Comparison of ENCODE assay signal across 24 mouse cellular contexts in the genomic region with DNA sequence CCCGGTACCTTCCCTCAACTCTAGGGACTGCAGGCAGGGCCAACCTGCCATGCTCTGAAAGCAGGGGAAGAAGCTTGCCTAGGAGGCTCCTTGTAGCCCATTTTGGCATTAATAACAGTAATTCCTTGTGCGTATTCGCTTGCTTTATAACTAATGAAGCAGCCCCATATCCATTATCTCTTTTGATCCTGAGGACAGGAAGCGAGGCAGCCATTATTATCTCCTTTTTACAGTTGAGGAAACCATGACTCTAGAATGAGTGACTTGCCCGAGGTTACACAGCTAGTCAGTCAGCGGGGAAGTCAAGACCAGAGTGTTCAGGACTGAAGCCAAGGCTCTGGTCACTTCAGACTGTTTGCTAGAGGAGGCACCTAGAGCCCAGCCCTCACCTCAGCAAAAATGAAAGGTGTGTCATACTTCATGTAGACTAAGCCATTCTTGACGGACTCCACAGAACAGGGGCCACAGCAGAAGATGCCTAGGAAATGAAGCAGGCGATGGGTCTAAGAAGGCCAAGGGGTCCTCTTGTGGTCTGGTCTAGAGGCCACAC. TPM values are rescaled to one million over a fixed set of nuclear protein-coding genes. Genes with fewer than 3 reads are reported as not detected.
"Had no signal": no experiment of that assay in that cellular context is flagged by ENCODE, and none has a peak within 500 bp of the region (broad histone marks: within the 10 kb centered on the region; RNA-seq: fewer than 3 reads in every experiment).

No protein-coding gene starts in this region.

- H3K4me2 ChIP-seq: limb, embryonic 13.5 days; midbrain, embryonic 12.5 days; midbrain, embryonic 15.5 days; neural tube, embryonic 12.5 days; neural tube, embryonic 15.5 days; stomach, embryonic 15.5 days had no signal

- H3K27ac ChIP-seq: limb, embryonic 10.5 days; limb, embryonic 13.5 days; liver, embryonic 14.5 days; midbrain, embryonic 12.5 days; midbrain, embryonic 15.5 days; neural tube, embryonic 12.5 days; neural tube, embryonic 15.5 days; stomach, embryonic 15.5 days had no signal

- H3K9ac ChIP-seq: limb, embryonic 13.5 days; liver, embryonic 14.5 days; liver, postnatal 0 days; midbrain, embryonic 12.5 days; midbrain, embryonic 15.5 days; neural tube, embryonic 12.5 days; neural tube, embryonic 15.5 days; stomach, embryonic 15.5 days had no signal

- H3K9me3 ChIP-seq: limb, embryonic 10.5 days; limb, embryonic 13.5 days; midbrain, embryonic 12.5 days; midbrain, embryonic 15.5 days; neural tube, embryonic 12.5 days; neural tube, embryonic 15.5 days; stomach, embryonic 15.5 days had no signal

- H3K27me3 ChIP-seq: limb, embryonic 13.5 days; midbrain, embryonic 12.5 days; midbrain, embryonic 15.5 days; neural tube, embryonic 12.5 days; neural tube, embryonic 15.5 days; stomach, embryonic 15.5 days had no signal

- H3K4me1 ChIP-seq: midbrain, embryonic 12.5 days; midbrain, embryonic 15.5 days; neural tube, embryonic 12.5 days; neural tube, embryonic 15.5 days; stomach, embryonic 15.5 days had no signal

- DNase-seq: kidney, adult 18-20 months; kidney, adult 9 months; kidney, postnatal 14 days; kidney, postnatal 4 days; layer of hippocampus, adult 9-11 months; liver, postnatal 0 days; right cerebral cortex, adult 18-20 months; right cerebral cortex, postnatal 14 days; right cerebral cortex, postnatal 4 days; spleen, adult 18-20 months; thymus, adult 18-20 months; thymus, postnatal 4 days had no signal

- H3K4me3 ChIP-seq: limb, embryonic 10.5 days; limb, embryonic 13.5 days; midbrain, embryonic 12.5 days; midbrain, embryonic 15.5 days; neural tube, embryonic 12.5 days; neural tube, embryonic 15.5 days; stomach, embryonic 15.5 days had no signal

- H3K36me3 ChIP-seq: limb, embryonic 10.5 days; limb, embryonic 13.5 days; midbrain, embryonic 12.5 days; midbrain, embryonic 15.5 days; neural tube, embryonic 12.5 days; neural tube, embryonic 15.5 days; stomach, embryonic 15.5 days had no signal

- ATAC-seq: intestine, embryonic 16.5 days; liver, postnatal 0 days; midbrain, embryonic 15.5 days had no signal

RNA-seq across cellular contexts. Expression of gene Tgm1, which starts 7.6 kb away (rescaled TPM):
- total RNA-seq: layer of hippocampus, adult 18-20 months; left cerebral cortex, adult 18-20 months; left cerebral cortex, postnatal 25 days had no signal
